Mouse (Mus musculus) ovary, postnatal 36 days (tissue): ENCODE results near the gene Gstp1.
"Not testable (repeated sequence)": the region's sequence is repeated elsewhere in the genome, so short reads cannot be mapped to it uniquely, and the experiment has no call there.

ENCODE experiments used
- DNase-seq: peaks from one replicate; pipeline ENCODE4 v3.0.0; 2022; ENCODE audit warnings: low spot score, mixed read lengths

Gstp1 gene

GRCm38 (mm10) chr19:4037788-4038232, at the start of gene Gstp1:
Gene Gstp1 (minus strand): TSS chr19:4037985.
- peak; percentile 88 for DNase-seq

DNA sequence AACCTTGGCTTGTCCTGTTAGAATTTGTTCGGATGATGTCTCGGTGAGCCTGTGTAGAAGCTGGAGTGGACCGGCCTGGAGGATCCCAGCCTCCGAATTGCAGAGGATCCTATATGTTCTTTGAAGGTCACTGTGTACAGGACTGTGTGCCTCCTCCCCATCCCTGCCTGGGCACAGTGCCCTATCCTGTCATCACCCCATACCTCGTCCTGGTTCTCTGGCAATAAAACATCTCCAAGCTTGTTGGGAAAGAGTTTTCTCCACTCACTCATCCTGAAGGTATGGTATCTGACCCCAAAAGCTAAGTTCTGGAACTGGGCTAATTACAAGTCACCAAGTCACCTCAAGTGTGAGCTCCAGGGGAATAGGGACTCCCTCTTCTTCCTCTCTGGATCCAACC, 49.3 kb upstream of the Gstp1 start:
- no peak for DNase-seq

DNA sequence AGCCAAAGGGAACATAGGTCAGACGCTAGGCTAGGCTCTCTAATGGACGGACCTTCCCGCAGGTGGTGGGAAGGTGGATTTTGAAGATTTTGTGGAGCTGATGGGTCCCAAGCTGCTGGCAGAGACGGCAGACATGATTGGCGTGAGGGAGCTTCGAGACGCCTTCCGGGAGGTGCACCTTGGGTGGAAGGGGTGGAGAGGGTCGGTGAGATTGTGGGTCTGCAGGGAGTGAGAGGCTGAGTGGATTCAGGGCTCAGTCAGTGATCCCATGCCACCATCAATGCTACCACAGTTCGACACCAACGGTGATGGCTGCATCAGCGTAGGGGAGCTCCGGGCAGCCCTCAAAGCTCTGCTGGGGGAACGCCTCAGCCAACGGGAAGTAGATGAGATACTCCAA, 48.4 kb upstream of the Gstp1 start:
- no peak for DNase-seq

DNA sequence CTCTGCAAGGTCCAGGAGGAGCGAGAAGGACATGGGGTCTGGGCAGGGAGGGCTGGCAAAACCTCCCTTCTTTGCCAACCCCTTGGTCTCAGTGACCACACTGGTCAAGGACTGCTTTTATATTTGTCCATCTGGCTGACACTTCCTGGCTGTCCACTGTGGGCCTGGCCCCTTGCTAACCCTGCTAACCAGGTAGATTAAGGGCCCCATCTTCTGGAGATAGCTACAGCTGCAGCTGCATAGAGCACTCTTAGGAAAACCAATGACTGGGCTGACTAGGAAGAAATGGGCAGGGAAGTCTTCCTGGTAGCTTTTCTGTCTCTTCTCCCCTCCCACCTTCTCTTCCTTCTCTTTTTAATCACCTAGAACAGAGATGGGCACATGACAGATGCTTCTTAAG, 47.2 kb upstream of the Gstp1 start:
- no peak for DNase-seq

GRCm38 (mm10) chr19:4083826-4084225, 46.0 kb upstream of the Gstp1 start:
- no peak for DNase-seq

DNA sequence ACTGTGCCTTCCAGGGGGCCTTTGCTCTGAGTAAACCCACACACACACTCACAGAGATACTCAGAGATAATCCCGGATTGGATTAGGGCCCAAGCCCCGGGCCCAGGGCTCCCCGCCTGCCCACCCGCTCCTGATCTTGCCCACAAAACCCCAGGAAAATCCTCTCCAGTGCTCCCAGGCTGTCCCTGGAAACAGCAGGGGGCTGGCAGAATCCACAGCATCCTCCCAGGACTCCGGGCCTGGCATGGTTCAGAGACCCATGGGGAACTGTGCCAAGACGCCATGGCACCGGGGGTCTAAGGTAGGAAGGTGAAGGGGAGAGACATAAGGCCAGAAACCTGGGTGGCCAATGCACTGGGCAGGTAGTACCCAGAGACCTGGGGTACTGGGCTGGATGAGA, 45.5 kb upstream of the Gstp1 start:
- DNase-seq = no peak

DNA sequence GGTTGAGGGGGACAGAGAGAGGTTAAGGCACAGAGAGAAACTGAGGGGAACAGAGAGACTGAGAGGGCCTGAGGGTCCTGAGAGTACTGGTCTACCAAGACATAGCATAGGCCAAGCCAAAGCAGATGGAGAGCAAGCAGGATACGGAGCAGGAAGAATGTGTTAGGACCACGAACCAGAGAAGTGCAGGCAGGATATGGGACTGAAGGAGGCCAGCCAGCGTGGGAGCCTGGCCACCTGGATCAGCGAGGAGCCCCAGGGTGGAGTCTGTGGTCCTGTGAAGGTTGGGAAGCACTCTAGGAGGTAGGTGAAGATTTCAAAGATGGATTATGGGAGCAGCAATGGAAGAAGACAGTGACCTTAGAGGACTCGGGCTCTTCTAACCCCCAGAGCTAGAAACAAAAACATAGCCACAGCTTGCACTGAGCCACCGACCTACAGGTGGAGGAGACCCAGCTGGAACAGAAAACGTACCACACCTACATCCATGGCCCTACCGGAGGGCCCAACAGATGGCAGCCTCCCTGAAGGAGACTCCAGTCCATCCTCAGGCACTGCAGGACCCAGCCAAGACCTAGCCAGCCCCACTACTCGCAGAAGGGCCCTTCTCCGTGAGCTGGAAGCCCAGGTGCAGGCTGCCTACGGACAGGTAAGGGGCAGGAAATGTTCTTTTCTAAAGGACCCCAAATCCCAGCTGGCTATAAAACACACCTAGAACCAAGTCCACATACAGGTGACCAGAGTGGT, 44.6 kb upstream of the Gstp1 start:
- DNase-seq = no peak

- no peak for DNase-seq
Observed at GRCm38 (mm10) chr19:4081394-4081793, 43.6 kb upstream of the Gstp1 start, which contains the start of gene Cabp2. Gene Cabp2 (plus strand): TSS chr19:4081578.

- DNase-seq = no peak
Observed at GRCm38 (mm10) chr19:4080511-4081009, 42.8 kb upstream of the Gstp1 start.

GRCm38 (mm10) chr19:4079594-4079993, 41.8 kb upstream of the Gstp1 start:
- DNase-seq = no peak

DNA sequence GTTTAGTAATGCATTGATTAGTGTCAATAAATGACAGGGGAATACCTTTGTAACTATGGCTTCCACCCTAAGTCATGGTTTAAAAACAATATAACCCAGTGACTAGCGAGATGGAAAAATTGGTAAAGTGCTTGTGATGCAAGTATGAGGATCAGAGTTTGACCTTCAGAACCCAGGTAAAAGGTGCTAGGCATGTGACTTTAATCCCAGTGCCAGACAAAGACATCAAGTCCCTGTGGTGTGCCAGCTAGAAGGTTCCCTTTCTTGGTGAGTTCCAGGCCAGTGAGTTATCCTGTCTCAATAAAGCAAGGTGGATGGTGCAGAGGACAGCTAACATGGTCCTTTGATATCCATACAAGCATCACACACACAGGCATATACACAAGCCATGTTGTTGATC, 37.7 kb upstream of the Gstp1 start:
- DNase-seq = no peak

GRCm38 (mm10) chr19:4072706-4073424, 35.1 kb upstream of the Gstp1 start:
- DNase-seq = no peak

DNA sequence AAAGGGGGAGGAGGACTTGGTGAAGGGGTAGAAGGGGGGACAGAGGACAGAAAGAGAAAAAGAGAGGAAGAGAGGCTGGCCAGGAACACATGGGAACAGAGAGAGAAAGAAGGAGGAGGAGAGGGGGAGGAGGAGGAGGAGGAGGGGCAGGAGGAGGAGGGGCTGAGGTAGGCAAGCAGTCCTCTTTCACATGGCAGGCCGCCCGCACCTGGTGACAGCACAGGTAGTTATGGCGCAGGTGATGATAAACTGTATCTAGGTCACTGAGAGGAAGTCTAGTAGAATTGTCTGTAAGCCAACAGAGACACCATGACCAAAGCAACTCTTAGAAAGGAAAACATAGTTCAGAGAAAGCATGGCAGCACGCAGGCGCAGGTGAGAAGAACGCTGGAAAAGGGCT, 33.6 kb upstream of the Gstp1 start:
- DNase-seq = no peak

- no peak for DNase-seq
Observed at GRCm38 (mm10) chr19:4070756-4071155, 33.0 kb upstream of the Gstp1 start.

- DNase-seq = no peak
Observed at GRCm38 (mm10) chr19:4070311-4070710, 32.5 kb upstream of the Gstp1 start.

DNA sequence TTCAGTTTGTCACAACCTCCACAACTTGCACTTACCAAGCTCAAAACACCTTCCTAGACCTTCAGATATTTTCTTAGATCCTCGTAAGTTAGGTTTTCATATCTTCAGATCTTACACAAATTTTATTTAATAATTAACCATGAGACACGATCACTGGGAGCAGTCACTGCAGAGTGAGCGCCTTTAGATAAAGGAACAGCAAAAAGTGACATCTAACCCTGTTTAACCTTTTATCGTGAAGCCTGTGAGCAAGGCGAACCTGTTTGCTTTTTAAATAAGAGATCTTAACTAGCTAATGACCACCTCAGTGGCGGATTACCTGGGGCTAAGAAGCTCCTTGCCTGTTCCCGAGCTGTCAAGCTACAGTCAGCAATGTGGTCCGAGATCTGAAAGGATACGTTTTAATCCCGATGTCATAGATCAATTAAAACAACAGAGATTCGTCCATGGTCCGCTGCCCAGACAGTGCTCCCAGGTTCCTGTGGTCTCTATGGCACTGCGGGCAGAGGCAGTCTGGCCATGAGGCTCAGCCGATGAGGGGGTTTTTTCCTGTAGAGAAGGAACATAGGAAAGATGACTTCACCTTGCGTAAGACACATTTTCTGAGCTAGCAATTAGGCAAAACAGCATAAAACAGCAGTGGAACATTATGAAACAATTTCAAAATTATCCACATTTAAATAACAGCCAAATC, 31.1 kb upstream of the Gstp1 start:
- no peak for DNase-seq

- DNase-seq = not testable (repeated sequence)
Observed at GRCm38 (mm10) chr19:4068242-4068641, 30.5 kb upstream of the Gstp1 start.

DNA sequence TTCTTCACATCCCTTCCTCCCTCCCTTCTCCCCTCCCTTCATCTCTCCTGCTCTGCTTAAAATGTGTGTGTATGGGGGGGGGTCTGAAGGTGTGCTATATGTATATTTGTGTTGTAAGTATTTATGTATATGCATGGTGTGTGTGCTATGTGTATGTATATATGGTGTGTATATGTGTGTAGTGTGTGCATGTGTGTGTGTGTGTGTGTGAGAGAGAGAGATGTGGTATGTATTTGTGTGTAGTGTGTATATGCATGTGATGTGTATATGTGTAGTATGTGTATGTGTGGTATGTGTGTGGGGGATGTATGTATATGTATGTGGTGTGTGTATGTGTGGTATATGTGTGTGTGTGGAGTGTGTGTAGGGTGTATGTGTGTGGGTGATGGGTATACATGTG, 29.1 kb upstream of the Gstp1 start:
- no peak for DNase-seq

GRCm38 (mm10) chr19:4066280-4066679, 28.5 kb upstream of the Gstp1 start:
- no peak for DNase-seq

- DNase-seq = not testable (repeated sequence)
Observed at GRCm38 (mm10) chr19:4064501-4064900, 26.7 kb upstream of the Gstp1 start.

GRCm38 (mm10) chr19:4063357-4063756, 25.6 kb upstream of the Gstp1 start:
- not testable (repeated sequence) for DNase-seq

DNA sequence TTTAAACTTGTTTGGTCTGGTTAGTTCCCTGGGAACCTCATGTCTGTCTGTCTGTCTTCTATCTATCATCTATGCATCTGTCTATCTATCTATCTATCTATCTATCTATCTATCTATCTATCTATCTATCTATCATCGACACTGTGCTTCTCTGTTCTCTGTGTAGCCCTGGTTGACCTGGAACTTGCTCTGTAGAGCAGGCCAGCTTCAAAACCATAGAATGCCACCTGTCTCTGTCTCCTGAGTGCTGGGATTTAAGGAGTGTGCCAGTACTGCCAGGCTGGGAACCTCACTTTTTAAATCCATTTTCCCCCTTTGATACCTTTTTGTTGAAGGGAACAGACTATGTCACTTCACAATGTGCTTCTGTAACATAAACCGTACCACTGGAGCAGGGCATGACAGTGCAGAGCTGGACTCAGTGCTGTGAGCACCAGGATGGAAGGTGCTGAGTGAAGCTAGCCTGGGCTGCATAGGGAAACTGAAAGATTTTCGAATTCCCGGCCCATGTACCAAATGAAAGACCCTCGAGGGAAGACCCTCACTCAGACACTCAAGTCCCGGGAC, 23.2 kb upstream of the Gstp1 start:
- no peak for DNase-seq
